Mouse (Mus musculus): Measurements from ENCODE around the gene Slc4a10.

DNA sequence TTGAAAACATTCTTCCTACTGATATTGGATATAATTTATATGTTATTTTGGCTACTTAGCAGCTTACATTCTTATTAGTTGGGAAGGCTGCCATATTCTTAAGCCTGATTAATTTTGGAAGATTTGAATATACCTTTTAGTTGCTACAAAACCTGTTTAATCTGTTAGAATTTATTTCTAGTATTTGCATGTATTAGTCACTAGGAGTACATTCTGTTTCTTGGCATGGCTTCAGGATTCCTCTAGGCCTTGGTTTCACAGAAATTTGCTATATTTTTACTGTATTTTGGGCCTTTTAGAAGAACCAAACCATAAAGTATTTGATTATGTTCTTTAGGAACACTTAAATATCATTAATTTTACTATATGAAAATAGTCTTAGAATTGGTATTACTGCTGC lies 103.2 kb downstream of the Slc4a10 start:
- TF ChIP-seq CTCF (IDR thresholded peaks at IDR 0.05; ENCODE audit: control insufficient read depth, insufficient read depth, insufficient read length) (no peak), MYOD1 (IDR thresholded peaks at IDR 0.05; ENCODE audit: control insufficient read depth, insufficient read length, low read depth) (no peak)
